Mouse (Mus musculus) thymus, adult 2 months (tissue): Measurements from ENCODE around the gene Spef2. TPM values are rescaled to one million over a fixed set of nuclear protein-coding genes. Genes with fewer than 3 reads are reported as not detected.
"Not testable (repeated sequence)": the region's sequence is repeated elsewhere in the genome, so short reads cannot be mapped to it uniquely, and the experiment has no call there.

ENCODE experiments used
- DNase-seq: peaks from one replicate; pipeline ENCODE4 v3.0.0; 2021
- H3K27ac ChIP-seq: fragments of 200-500 bp; 2 replicates; pipeline ENCODE4 v1.5.1; 2012; ENCODE audit warnings: low read length, control low read depth; ENCODE audit not compliant: control insufficient read depth, insufficient read depth
- H3K27me3 ChIP-seq: fragments of 200-500 bp; 2 replicates; pipeline ENCODE4 v1.6.1; 2012; ENCODE audit warnings: mild to moderate bottlenecking, low read length, moderate library complexity, mixed read lengths; ENCODE audit not compliant: control insufficient read depth, insufficient read depth
- H3K36me3 ChIP-seq: fragments of 200-500 bp; 2 replicates; pipeline ENCODE4 v1.6.1; 2012; ENCODE audit warnings: mild to moderate bottlenecking, low read length, moderate library complexity; ENCODE audit not compliant: control insufficient read depth, insufficient read depth
- H3K4me1 ChIP-seq: fragments of 200-500 bp; replicated peaks from 2 replicates; pipeline ENCODE4 v1.6.1; 2012; ENCODE audit warnings: low read length; ENCODE audit not compliant: control insufficient read depth, insufficient read depth
- H3K4me3 ChIP-seq: fragments of 200-500 bp; 2 replicates; pipeline ENCODE4 v1.5.1; 2012; ENCODE audit warnings: mild to moderate bottlenecking, low read length, control low read depth, moderate library complexity; ENCODE audit not compliant: control insufficient read depth, insufficient read depth
- CTCF ChIP-seq: fragments of 200-500 bp; IDR thresholded peaks from 2 replicates; pipeline ENCODE4 v1.5.1; 2012; ENCODE audit warnings: mild to moderate bottlenecking, control low read depth, low read length, moderate library complexity, borderline replicate concordance; ENCODE audit not compliant: control insufficient read depth, poor library complexity, insufficient read depth; ENCODE audit errors: extremely low read depth
- POLR2A ChIP-seq: fragments of 200-500 bp; IDR thresholded peaks from 2 replicates; pipeline ENCODE4 v1.6.1; 2012; ENCODE audit warnings: mild to moderate bottlenecking, low read length, control low read depth, moderate library complexity; ENCODE audit not compliant: control insufficient read depth, poor library complexity, insufficient read depth; ENCODE audit errors: extremely low read depth
- WGBS: fragments of 180-500 bp; shearing (Covaris S2); methylation state at CpG from one replicate; pipeline ENCODE4 v1.1.7; 2018; 5-methylcytosine and 5-hydroxymethylcytosine counted together
- polyA plus RNA-seq: library from polyadenylated mRNA; depleted of rRNA; stranded (reverse); fragments of >200 nt; gene quantifications from 2 replicates; pipeline ENCODE4 v1.2.3, GENCODE M21; 2012; rRNA removed

The Spef2 gene
- 0.17 and 0.18 TPM in 2 replicates for polyA plus RNA-seq

DNA sequence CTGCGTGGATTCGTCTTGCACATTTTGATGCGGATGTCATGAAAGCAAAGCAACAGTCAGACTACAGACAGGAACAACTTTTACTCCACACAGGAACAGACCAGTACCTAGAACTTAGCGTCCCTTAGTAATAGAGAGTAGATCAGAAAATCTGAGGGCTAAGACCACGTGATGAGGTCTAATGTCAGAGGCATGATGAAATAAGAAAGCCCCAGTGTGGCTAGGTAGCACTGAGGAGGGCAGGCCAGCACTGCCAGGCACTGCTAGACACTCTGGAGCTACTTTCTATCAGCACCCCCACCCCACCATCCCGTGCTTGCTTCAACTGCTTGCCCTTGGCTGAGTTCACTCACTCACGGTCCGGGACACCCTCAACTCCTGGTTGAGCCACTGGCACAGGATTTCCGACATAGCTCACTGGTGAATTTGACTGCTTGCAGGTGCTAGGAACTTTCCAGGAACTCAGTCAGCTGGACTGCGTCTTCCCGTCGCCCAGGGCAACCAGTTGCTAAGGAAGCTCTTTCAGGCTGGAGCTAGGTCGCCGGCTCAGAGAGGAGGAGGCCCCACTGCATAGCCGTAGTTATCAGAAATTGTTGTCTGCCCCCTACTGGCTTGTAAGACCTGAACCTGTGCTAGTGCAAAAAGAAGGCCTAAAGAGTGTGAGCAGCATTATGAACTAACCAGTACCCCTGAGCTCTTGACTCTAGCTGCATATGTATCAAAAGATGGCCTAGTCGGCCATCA, at the start of gene Spef2:
TSS of gene Spef2 (minus strand) at position 510 of the 744 bp plus-strand sequence.
- Histone ChIP-seq H3K27me3 (no peaks in the 10 kb centered on the region), H3K4me1 (peaks cover 4% of the 10 kb centered on the region), H3K4me3 (peak within 1 kb of the TSS; percentile 52), H3K27ac (peak within 1 kb of the TSS; percentile 46; the same call in 1 of the 2 replicates), H3K36me3 (no peaks in the 10 kb centered on the region)
- peak; percentile 80 for DNase-seq
- TF ChIP-seq POLR2A (no peak), CTCF (peak; percentile 49; the same call in 1 of the 2 replicates)
- WGBS = 4% methylated on average over 16 of the region's 16 CpGs

DNA sequence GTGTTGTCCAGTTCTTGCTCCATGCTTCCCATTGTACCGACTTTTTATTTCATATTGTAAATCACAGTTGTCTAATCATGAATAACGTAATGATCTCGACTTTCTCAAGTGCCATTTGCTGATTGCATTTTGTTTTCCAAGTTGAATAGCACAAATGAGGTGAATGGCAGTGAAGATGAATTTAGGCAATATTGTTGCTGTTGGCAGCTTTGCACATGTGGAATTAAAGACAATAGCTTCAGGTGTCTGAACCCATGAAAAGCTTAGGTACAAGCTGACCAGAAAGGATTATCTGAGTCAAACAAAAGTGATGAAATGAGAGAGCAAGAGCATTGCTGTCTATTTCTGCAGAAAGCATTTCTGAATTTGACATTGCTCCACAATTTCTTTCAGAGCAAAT, 45.5 kb upstream of the Spef2 start:
- Histone ChIP-seq H3K4me3 (no peak overlapping the region), H3K27me3 (no peaks in the 10 kb centered on the region), H3K4me1 (no peaks in the 10 kb centered on the region), H3K36me3 (no peaks in the 10 kb centered on the region), H3K27ac (no peak overlapping the region)
- TF ChIP-seq CTCF (no peak), POLR2A (no peak)
- 91% methylated on average over 3 of the region's 3 CpGs for WGBS
- DNase-seq = no peak

DNA sequence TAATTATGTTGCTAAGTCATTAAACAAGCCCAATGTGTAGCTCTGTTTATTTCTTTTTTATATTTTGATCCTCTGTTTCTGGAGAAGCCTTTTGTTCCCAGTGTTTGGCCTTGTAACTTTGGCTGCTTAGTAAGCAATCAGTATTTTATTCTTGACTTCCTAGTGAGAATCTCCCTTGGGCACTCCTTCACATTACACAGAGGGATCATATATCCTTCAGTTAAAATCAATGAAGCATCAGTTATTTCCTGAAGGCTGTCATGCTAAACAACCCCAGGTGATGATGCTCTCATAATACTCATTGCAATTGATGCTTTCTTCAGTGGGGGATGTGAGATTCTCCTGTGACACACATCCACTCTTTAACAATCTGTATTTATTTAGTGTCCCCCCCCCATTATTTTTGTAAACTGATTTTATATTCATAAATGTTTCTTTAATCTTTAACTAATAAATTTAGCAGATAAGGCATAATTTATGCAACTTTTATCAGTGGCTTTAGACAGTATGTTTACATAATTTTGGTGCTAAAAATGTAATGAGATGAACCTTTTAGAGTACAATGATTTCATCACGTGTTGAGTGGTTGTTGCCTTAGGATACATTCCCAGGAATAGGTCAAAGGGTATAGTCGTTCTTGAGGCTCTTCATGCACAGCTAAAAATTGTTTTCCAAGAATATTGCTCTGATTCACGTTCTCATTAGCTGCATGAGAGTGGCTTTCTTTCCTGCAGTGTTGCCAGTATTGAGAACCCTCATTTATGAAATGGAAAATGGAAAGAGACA, 39.8 kb upstream of the Spef2 start:
- H3K4me1 ChIP-seq = no peaks in the 10 kb centered on the region
- 81% methylated on average over 3 of the region's 3 CpGs for WGBS

DNA sequence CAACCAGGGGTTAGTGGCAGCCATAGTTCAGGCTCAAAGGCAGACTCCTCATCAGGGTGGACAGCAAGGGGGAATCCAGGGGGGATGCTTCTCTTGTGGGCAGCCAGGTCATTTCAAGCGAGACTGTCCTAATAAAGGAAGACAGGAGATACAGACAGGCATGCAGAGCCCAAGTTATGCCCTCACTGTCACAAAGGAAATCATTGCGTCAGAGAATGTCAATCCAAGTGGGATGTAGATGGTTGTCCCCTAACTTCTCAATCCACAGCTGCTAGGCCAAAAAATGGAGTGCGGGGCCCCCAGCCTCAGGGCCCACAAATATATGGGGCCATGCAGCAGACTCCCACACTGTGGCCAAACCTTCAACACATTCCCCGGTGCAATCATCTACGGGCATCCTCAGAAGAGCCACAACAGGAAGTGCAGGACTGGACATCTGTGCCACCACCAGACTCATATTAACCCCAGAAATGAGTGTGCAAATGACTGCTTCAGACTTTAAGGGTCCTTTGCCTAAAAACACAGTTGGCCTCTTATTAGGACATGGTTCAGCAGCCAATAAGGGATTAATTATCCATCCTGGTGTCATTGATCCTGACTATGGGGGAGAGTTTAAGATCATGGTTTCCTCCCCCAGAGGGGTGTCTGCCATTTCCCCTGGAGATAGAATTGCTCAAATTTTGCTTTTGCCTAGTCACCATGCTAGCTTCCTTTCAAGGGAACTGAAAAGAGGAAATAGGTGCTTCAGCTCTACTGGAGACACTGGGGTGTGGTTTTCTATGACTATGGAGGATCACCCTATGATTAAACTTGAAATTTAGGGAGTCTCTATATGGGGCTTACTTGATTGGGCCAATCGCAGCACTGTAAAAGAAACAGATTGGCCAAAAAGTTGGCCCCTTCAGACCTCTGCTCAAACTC, 25.8 kb upstream of the Spef2 start:
- not testable (repeated sequence) for H3K4me1 ChIP-seq, DNase-seq, H3K27ac ChIP-seq, H3K4me3 ChIP-seq, H3K36me3 ChIP-seq, H3K27me3 ChIP-seq
- WGBS = 63% methylated on average over 6 of the region's 6 CpGs

More for the DNA sequence above, 39.8 kb upstream of the Spef2 start:
- Histone ChIP-seq H3K36me3 (no peaks in the 10 kb centered on the region), H3K4me3 (no peak overlapping the region), H3K27ac (no peak overlapping the region), H3K27me3 (no peaks in the 10 kb centered on the region)
- no peak for DNase-seq
- TF ChIP-seq CTCF (no peak), POLR2A (no peak)

DNA sequence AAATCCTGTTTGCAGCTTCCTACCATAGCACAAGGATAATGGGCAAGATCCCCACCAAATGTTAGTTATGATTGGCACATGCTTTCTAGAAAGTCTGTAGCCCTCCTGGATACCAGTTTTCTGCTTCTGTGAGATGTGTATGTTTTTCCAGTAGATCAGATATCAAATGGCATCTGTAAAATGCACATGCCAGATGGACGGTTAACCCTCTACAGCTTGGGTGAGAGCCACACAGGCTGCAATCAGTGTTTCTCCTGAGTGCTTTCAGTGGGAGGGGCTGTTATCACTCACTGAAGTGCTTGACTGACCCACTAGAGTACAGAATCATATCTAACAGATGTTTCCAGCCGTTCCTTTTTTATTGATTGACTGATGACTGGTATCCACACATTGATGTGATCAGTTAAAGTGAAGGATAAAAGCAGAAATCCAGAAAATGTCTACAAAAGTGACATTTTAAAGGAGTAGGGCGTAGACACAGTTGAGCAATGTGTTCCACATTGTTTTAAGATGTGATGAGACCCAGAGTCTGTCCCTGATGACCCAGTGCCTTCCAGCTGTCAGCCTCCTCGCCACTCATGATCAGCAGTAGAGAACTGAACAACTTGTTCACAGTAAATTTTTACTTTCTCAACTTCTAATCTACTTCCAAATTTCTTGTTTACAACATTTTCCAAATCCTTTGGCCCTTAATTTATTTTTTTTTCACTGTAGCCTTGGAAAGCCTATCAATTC, 19.7 kb upstream of the Spef2 start:
- no peaks in the 10 kb centered on the region for H3K27me3 ChIP-seq
- no peaks in the 10 kb centered on the region for H3K36me3 ChIP-seq
- 87% methylated on average over 4 of the region's 4 CpGs for WGBS
- TF ChIP-seq CTCF = no peak
- no peak for TF ChIP-seq POLR2A
- no peak for DNase-seq
- H3K4me3 ChIP-seq = no peak overlapping the region
- H3K4me1 ChIP-seq = no peaks in the 10 kb centered on the region
- no peak overlapping the region for H3K27ac ChIP-seq

DNA sequence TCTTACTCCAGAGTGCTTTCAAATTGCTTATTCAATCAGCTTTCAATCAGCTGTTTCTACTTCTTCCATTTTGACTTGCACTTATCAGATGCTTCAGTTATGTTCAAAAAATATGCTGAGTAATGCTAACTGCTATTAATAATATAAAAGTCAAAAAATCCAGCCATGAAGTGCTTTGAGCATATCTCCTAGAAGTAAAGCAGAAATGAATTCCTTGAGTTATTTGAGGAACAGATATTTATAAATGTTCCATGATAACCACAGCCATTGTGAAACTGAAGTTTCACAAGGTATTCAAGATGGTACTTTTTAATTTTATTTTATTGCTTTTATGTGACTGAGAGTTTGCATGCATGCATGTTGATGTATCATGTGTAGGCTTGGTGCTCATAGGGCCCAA, 18.4 kb upstream of the Spef2 start:
- TF ChIP-seq POLR2A (no peak), CTCF (no peak)
- DNase-seq = no peak
- H3K27ac ChIP-seq = no peak overlapping the region
- H3K4me1 ChIP-seq = no peaks in the 10 kb centered on the region
- H3K36me3 ChIP-seq = no peaks in the 10 kb centered on the region
- no peaks in the 10 kb centered on the region for H3K27me3 ChIP-seq
- no peak overlapping the region for H3K4me3 ChIP-seq
